Mouse (Mus musculus) hindbrain, embryonic 15.5 days (tissue): ENCODE data around the gene Nfkb1. TPM values are rescaled to one million over a fixed set of nuclear protein-coding genes. Genes with fewer than 3 reads are reported as not detected.

Experiments
- ATAC-seq: fragments of 200-750 bp; cut with Nextera tagmentation; 2 replicates; pipeline ENCODE4 v1.8.0; 2017; ENCODE audit warnings: low read depth, moderate number of reproducible peaks, moderate TSS enrichment; ENCODE audit not compliant: low FRiP score
- H3K27ac ChIP-seq: fragments of 300-500 bp; sonication (generic); replicated peaks from 2 replicates; pipeline ENCODE4 v1.5.1; 2015; ENCODE audit warnings: mild to moderate bottlenecking, inconsistent platforms
- H3K27me3 ChIP-seq: fragments of 300-500 bp; sonication (generic); 2 replicates; pipeline ENCODE4 v1.6.1; 2015; ENCODE audit warnings: control low read depth, inconsistent platforms
- H3K36me3 ChIP-seq: fragments of 300-500 bp; sonication (generic); 2 replicates; pipeline ENCODE4 v1.6.1; 2015; ENCODE audit warnings: control low read depth, inconsistent platforms
- H3K4me1 ChIP-seq: fragments of 300-500 bp; sonication (generic); replicated peaks from 2 replicates; pipeline ENCODE4 v1.6.1; 2015; ENCODE audit warnings: control low read depth, inconsistent platforms
- H3K4me2 ChIP-seq: fragments of 300-500 bp; sonication (generic); 2 replicates; pipeline ENCODE4 v1.6.1; 2015; ENCODE audit warnings: moderate library complexity, mild to moderate bottlenecking, inconsistent platforms
- H3K4me3 ChIP-seq: fragments of 300-500 bp; sonication (generic); 2 replicates; pipeline ENCODE4 v1.5.1; 2015; ENCODE audit warnings: mild to moderate bottlenecking, inconsistent platforms
- H3K9ac ChIP-seq: fragments of 300-500 bp; sonication (generic); 2 replicates; pipeline ENCODE4 v1.6.1; 2015; ENCODE audit warnings: inconsistent platforms
- H3K9me3 ChIP-seq: fragments of 300-500 bp; sonication (generic); 2 replicates; pipeline ENCODE4 v1.6.1; 2016; ENCODE audit warnings: control low read depth, inconsistent platforms
- WGBS: fragments of 180-500 bp; shearing (Covaris S2); methylation state at CpG from one replicate; pipeline ENCODE4 v1.1.7; 2015; 5-methylcytosine and 5-hydroxymethylcytosine counted together
- polyA plus RNA-seq: library from polyadenylated mRNA; unstranded; fragments of >200 nt; fragmentation: Nextera tagmentation; extraction: Ambion mirVana; gene quantifications from 2 replicates; pipeline ENCODE4 v1.2.1, GENCODE M21; 2015

Nfkb1 gene
- polyA plus RNA-seq, 1 experiment from 2014 or later, result 8.4 TPM

- ATAC-seq, result no peak
- H3K9ac ChIP-seq, result no peak overlapping the region
- no peaks in the 10 kb centered on the region for H3K4me1 ChIP-seq
- H3K4me3 ChIP-seq, result no peak overlapping the region
- H3K27ac ChIP-seq, result no peak overlapping the region
- no peaks in the 10 kb centered on the region for H3K27me3 ChIP-seq
- H3K36me3 ChIP-seq, result no peaks in the 10 kb centered on the region
- WGBS, result 63% methylated on average over 13 of the region's 13 CpGs
- H3K9me3 ChIP-seq, result no peaks in the 10 kb centered on the region
- 0 out of 2 replicates have a peak overlapping the region, but pooled peaks have one; percentile 9 for H3K4me2 ChIP-seq
Measured at GRCm38 (mm10) chr3:135571540-135571939, 119.8 kb downstream of the Nfkb1 start.

GRCm38 (mm10) chr3:135568633-135569032 lies 122.7 kb downstream of the Nfkb1 start:
- Histone ChIP-seq H3K9ac (no peak overlapping the region), H3K36me3 (no peaks in the 10 kb centered on the region), H3K27me3 (no peaks in the 10 kb centered on the region), H3K4me3 (no peak overlapping the region), H3K27ac (no peak overlapping the region), H3K4me2 (no peak overlapping the region), H3K4me1 (no peaks in the 10 kb centered on the region), H3K9me3 (no peaks in the 10 kb centered on the region)
- WGBS, result 74% methylated on average over 5 of the region's 5 CpGs
- ATAC-seq, result no peak

- Histone ChIP-seq H3K36me3 (no peaks in the 10 kb centered on the region), H3K4me1 (no peaks in the 10 kb centered on the region), H3K27ac (no peak overlapping the region), H3K9ac (no peak overlapping the region), H3K4me2 (no peak overlapping the region), H3K9me3 (no peaks in the 10 kb centered on the region), H3K27me3 (no peaks in the 10 kb centered on the region), H3K4me3 (no peak overlapping the region)
- no peak for ATAC-seq
- WGBS, result 79% methylated on average over 6 of the region's 6 CpGs
Measured at GRCm38 (mm10) chr3:135567888-135568287, 123.5 kb downstream of the Nfkb1 start.

- H3K27ac ChIP-seq, result no peak overlapping the region
- H3K36me3 ChIP-seq, result no peaks in the 10 kb centered on the region
- no peak for ATAC-seq
- WGBS, result 91% methylated on average over 4 of the region's 4 CpGs
- no peak overlapping the region for H3K9ac ChIP-seq
- H3K9me3 ChIP-seq, result no peaks in the 10 kb centered on the region
- no peaks in the 10 kb centered on the region for H3K27me3 ChIP-seq
- H3K4me1 ChIP-seq, result no peaks in the 10 kb centered on the region
- H3K4me2 ChIP-seq, result no peak overlapping the region
- no peak overlapping the region for H3K4me3 ChIP-seq
Measured at GRCm38 (mm10) chr3:135565306-135565705, 126.0 kb downstream of the Nfkb1 start.

- 88% methylated on average over 9 of the region's 9 CpGs for WGBS
Measured at GRCm38 (mm10) chr3:135564706-135565105, 126.6 kb downstream of the Nfkb1 start.

GRCm38 (mm10) chr3:135563163-135563689 lies 128.1 kb downstream of the Nfkb1 start:
- H3K27me3 ChIP-seq, result no peaks in the 10 kb centered on the region
- H3K9ac ChIP-seq, result no peak overlapping the region
- H3K4me3 ChIP-seq, result no peak overlapping the region
- H3K9me3 ChIP-seq, result no peaks in the 10 kb centered on the region
- H3K4me1 ChIP-seq, result no peaks in the 10 kb centered on the region
- ATAC-seq, result no peak
- WGBS, result 93% methylated on average over 17 of the region's 17 CpGs
- H3K4me2 ChIP-seq, result no peak overlapping the region
- H3K27ac ChIP-seq, result no peak overlapping the region
- no peaks in the 10 kb centered on the region for H3K36me3 ChIP-seq

More at GRCm38 (mm10) chr3:135564706-135565105, 126.6 kb downstream of the Nfkb1 start:
- H3K27ac ChIP-seq, result no peak overlapping the region
- ATAC-seq, result no peak
- H3K4me2 ChIP-seq, result no peak overlapping the region
- no peaks in the 10 kb centered on the region for H3K36me3 ChIP-seq
- H3K27me3 ChIP-seq, result no peaks in the 10 kb centered on the region
- no peak overlapping the region for H3K9ac ChIP-seq
- no peak overlapping the region for H3K4me3 ChIP-seq
- no peaks in the 10 kb centered on the region for H3K4me1 ChIP-seq
- H3K9me3 ChIP-seq, result no peaks in the 10 kb centered on the region

GRCm38 (mm10) chr3:135562036-135562435 lies 129.3 kb downstream of the Nfkb1 start:
- H3K4me2 ChIP-seq, result no peak overlapping the region

GRCm38 (mm10) chr3:135556851-135557662 lies 134.3 kb downstream of the Nfkb1 start:
- Histone ChIP-seq H3K9ac (no peak overlapping the region), H3K4me1 (no peaks in the 10 kb centered on the region), H3K27ac (no peak overlapping the region), H3K9me3 (no peaks in the 10 kb centered on the region), H3K4me2 (no peak overlapping the region), H3K4me3 (no peak overlapping the region), H3K36me3 (no peaks in the 10 kb centered on the region), H3K27me3 (no peaks in the 10 kb centered on the region)
- ATAC-seq, result no peak
- 74% methylated on average over 12 of the region's 12 CpGs for WGBS

More at GRCm38 (mm10) chr3:135562036-135562435, 129.3 kb downstream of the Nfkb1 start:
- no peak overlapping the region for H3K4me3 ChIP-seq
- no peaks in the 10 kb centered on the region for H3K27me3 ChIP-seq
- WGBS, result 84% methylated on average over 7 of the region's 7 CpGs
- H3K27ac ChIP-seq, result no peak overlapping the region
- H3K36me3 ChIP-seq, result no peaks in the 10 kb centered on the region
- H3K9ac ChIP-seq, result no peak overlapping the region
- H3K4me1 ChIP-seq, result no peaks in the 10 kb centered on the region
- H3K9me3 ChIP-seq, result no peaks in the 10 kb centered on the region
- no peak for ATAC-seq

- WGBS, result 81% methylated on average over 7 of the region's 7 CpGs
Measured at GRCm38 (mm10) chr3:135556052-135556587, 135.2 kb downstream of the Nfkb1 start.

GRCm38 (mm10) chr3:135555192-135555591 lies 136.2 kb downstream of the Nfkb1 start:
- no peak overlapping the region for H3K4me3 ChIP-seq
- H3K36me3 ChIP-seq, result no peaks in the 10 kb centered on the region
- no peaks in the 10 kb centered on the region for H3K27me3 ChIP-seq
- ATAC-seq, result no peak
- H3K27ac ChIP-seq, result no peak overlapping the region
- H3K4me1 ChIP-seq, result no peaks in the 10 kb centered on the region
- no peaks in the 10 kb centered on the region for H3K9me3 ChIP-seq
- H3K4me2 ChIP-seq, result no peak overlapping the region
- no peak overlapping the region for H3K9ac ChIP-seq
- 44% methylated on average over 6 of the region's 6 CpGs for WGBS

More at GRCm38 (mm10) chr3:135556052-135556587, 135.2 kb downstream of the Nfkb1 start:
- Histone ChIP-seq H3K4me3 (no peak overlapping the region), H3K27ac (no peak overlapping the region), H3K9ac (no peak overlapping the region), H3K4me2 (no peak overlapping the region), H3K4me1 (no peaks in the 10 kb centered on the region), H3K27me3 (no peaks in the 10 kb centered on the region), H3K36me3 (no peaks in the 10 kb centered on the region), H3K9me3 (no peaks in the 10 kb centered on the region)
- ATAC-seq, result no peak

- H3K36me3 ChIP-seq, result no peaks in the 10 kb centered on the region
- H3K27ac ChIP-seq, result no peak overlapping the region
- H3K4me1 ChIP-seq, result no peaks in the 10 kb centered on the region
- H3K4me2 ChIP-seq, result no peak overlapping the region
- no peaks in the 10 kb centered on the region for H3K9me3 ChIP-seq
- no peak for ATAC-seq
- no peak overlapping the region for H3K9ac ChIP-seq
- no peak overlapping the region for H3K4me3 ChIP-seq
- WGBS, result 78% methylated on average over 5 of the region's 5 CpGs
- H3K27me3 ChIP-seq, result no peaks in the 10 kb centered on the region
Measured at GRCm38 (mm10) chr3:135552874-135553273, 138.5 kb downstream of the Nfkb1 start.

- Histone ChIP-seq H3K4me1 (no peaks in the 10 kb centered on the region), H3K4me2 (no peak overlapping the region), H3K36me3 (no peaks in the 10 kb centered on the region), H3K27ac (no peak overlapping the region), H3K9me3 (no peaks in the 10 kb centered on the region), H3K9ac (no peak overlapping the region), H3K4me3 (no peak overlapping the region), H3K27me3 (no peaks in the 10 kb centered on the region)
- no peak for ATAC-seq
- 72% methylated on average over 8 of the region's 8 CpGs for WGBS
Measured at GRCm38 (mm10) chr3:135547298-135547697, 144.0 kb downstream of the Nfkb1 start.
